Mouse (Mus musculus): Measurements from ENCODE around the gene Bcar3. TPM values are rescaled to one million over a fixed set of nuclear protein-coding genes. Genes with fewer than 3 reads are reported as not detected.

Bcar3 gene
- polyA plus RNA-seq, 1 experiment: 26.3 TPM

DNA sequence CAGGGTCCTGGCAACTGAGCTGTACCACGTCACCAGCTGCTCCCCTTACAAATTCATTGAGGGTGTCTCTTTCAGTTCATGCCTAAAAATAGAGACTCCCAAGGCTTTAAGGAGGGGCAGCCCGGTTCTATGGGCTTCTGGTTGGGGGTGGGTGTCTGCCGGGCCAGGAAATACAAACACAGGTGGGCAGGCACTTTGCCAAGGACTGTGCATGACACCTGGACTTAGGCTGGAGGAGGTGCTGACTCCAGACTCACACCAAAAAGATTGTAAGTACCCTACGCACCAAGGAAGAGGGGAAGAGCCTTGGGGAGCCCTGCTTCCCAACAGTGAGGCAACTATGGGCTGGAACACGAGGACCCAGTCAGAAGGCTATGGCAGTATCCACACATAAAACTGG, 44.1 kb downstream of the Bcar3 start:
- no peaks in the 10 kb centered on the region for H3K36me3 ChIP-seq (ENCODE audit: control insufficient read depth, insufficient read depth, low read length, poor library complexity, severe bottlenecking)
- no peaks in the 10 kb centered on the region for H3K27me3 ChIP-seq (ENCODE audit: control insufficient read depth, insufficient read depth, low read length, poor library complexity, severe bottlenecking)
- no peak overlapping the region for H3K27ac ChIP-seq (ENCODE audit: insufficient read depth, low read length)
- TF ChIP-seq POLR2A (IDR thresholded peaks at IDR 0.05; ENCODE audit: insufficient read depth, low read length) (no peak), EP300 (IDR thresholded peaks at IDR 0.05; ENCODE audit: insufficient read depth, low read depth, low read length) (no peak)
- no peaks in the 10 kb centered on the region for H3K9me3 ChIP-seq (replicated peaks; ENCODE audit: control insufficient read depth, insufficient read depth, low read length, poor library complexity, severe bottlenecking)
- no peak overlapping the region for H3K4me3 ChIP-seq (ENCODE audit: low read depth, low read length)
- H3K9ac ChIP-seq (ENCODE audit: low read depth, poor library complexity, severe bottlenecking): no peak overlapping the region
- no peaks in the 10 kb centered on the region for H3K4me1 ChIP-seq (ENCODE audit: control insufficient read depth, insufficient read depth, low read length)

DNA sequence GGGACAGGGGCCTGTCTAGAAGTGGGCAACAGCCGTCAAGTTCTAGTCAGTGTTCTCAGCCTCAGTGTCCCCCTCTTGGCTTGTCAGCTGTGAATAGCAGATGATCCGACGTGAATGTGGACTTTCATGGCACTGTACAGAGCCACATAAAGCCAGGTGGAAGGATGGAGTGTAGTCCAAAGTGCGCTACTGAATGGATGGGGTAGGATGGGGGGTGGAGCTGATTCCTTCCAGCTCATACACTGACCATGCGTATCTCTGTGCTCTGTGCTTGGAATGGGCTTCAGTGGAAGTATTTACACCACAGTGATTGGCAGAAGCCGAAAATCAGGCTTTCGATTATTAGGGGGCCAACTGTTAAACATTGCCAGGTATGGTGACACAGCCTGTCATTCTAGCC, 45.0 kb downstream of the Bcar3 start:
- H3K4me3 ChIP-seq (ENCODE audit: low read depth, low read length): no peak overlapping the region
- H3K4me1 ChIP-seq (ENCODE audit: control insufficient read depth, insufficient read depth, low read length): no peaks in the 10 kb centered on the region
- H3K36me3 ChIP-seq (ENCODE audit: control insufficient read depth, insufficient read depth, low read length, poor library complexity, severe bottlenecking): no peaks in the 10 kb centered on the region
- H3K27ac ChIP-seq (ENCODE audit: insufficient read depth, low read length): no peak overlapping the region
- TF ChIP-seq CTCF (IDR thresholded peaks at IDR 0.05; ENCODE audit: low read depth, low read length): no peak
- no peak for TF ChIP-seq EP300 (IDR thresholded peaks at IDR 0.05; ENCODE audit: insufficient read depth, low read depth, low read length)
- no peak for TF ChIP-seq POLR2A (IDR thresholded peaks at IDR 0.05; ENCODE audit: insufficient read depth, low read length)
- H3K9me3 ChIP-seq (replicated peaks; ENCODE audit: control insufficient read depth, insufficient read depth, low read length, poor library complexity, severe bottlenecking): no peaks in the 10 kb centered on the region
- H3K27me3 ChIP-seq (ENCODE audit: control insufficient read depth, insufficient read depth, low read length, poor library complexity, severe bottlenecking): no peaks in the 10 kb centered on the region
- H3K9ac ChIP-seq (ENCODE audit: low read depth, poor library complexity, severe bottlenecking): no peak overlapping the region

DNA sequence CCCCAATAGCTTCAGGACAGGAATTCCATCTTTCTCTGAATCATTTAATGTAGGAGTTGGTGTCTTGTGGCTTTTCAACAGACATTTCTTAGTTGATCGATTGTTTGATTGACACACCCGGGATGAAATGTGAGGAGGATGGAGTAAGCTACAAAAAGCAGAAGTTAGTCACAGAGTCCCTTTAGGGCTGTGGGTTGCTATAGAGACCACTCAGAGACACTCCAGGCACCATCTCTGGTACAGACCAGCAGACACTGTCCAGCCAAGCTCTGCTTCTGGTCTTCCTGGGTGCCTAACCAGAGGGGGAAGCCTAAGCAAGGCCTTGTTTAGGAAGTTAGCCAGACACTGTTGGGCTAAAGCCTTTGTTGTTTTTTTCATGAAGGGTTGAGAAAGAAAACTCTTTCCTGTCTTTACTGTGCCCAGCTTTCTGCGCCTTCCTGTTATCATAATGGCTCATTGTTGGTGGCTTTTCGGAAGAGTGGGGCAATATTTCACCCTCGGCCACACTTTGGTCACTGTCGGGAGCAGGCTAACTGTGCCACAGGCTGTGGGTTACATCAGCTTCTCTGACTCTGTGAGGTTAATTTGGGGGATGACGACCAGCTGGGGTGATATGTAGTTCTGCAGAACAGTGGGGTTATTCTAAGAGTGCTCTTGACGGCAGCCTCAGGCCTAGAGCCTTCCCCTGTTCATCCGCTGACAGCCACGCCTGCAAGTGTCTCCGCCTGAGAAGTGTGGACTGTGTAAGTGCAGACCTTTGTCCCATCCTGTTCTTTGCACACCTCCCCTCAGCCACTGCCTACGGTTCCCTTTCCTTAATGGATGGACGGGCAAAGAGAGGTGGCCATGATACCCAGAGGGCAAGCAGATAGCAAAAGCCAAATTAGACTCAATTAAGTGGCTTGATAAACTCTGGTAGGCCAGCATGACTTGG, 46.5 kb downstream of the Bcar3 start:
- Histone ChIP-seq H3K36me3 (ENCODE audit: control insufficient read depth, insufficient read depth, low read length, poor library complexity, severe bottlenecking) (no peaks in the 10 kb centered on the region), H3K4me1 (ENCODE audit: control insufficient read depth, insufficient read depth, low read length) (no peaks in the 10 kb centered on the region), H3K27ac (ENCODE audit: insufficient read depth, low read length) (no peak overlapping the region), H3K27me3 (ENCODE audit: control insufficient read depth, insufficient read depth, low read length, poor library complexity, severe bottlenecking) (no peaks in the 10 kb centered on the region), H3K9ac (ENCODE audit: low read depth, poor library complexity, severe bottlenecking) (no peak overlapping the region), H3K4me3 (ENCODE audit: low read depth, low read length) (no peak overlapping the region), H3K9me3 (replicated peaks; ENCODE audit: control insufficient read depth, insufficient read depth, low read length, poor library complexity, severe bottlenecking) (no peaks in the 10 kb centered on the region)
- TF ChIP-seq CTCF (IDR thresholded peaks at IDR 0.05; ENCODE audit: low read depth, low read length) (no peak), POLR2A (IDR thresholded peaks at IDR 0.05; ENCODE audit: insufficient read depth, low read length) (no peak), EP300 (IDR thresholded peaks at IDR 0.05; ENCODE audit: insufficient read depth, low read depth, low read length) (no peak)

DNA sequence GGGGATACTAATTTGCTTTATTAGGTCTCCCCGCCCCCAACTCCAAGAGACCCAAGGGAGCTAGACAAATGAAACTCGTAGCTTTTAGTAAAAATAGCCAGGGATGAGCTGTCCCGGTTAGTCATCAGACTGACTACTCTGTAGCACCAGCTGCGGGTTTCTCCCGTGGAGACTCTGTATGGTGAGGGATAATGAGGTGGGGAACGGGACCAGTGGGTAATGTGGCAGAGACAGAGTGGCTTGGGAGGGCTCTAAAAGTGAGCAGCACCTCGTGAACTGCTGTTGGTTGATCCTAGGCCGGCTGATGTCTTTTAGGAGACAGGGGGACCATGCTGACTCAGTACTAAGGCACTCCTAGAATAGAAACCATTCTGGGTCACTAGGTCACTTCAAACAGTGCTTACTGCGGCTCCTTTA, 49.5 kb downstream of the Bcar3 start:
- H3K4me1 ChIP-seq (ENCODE audit: control insufficient read depth, insufficient read depth, low read length): no peaks in the 10 kb centered on the region
- TF ChIP-seq POLR2A (IDR thresholded peaks at IDR 0.05; ENCODE audit: insufficient read depth, low read length): no peak
- TF ChIP-seq EP300 (IDR thresholded peaks at IDR 0.05; ENCODE audit: insufficient read depth, low read depth, low read length): no peak
- no peak for TF ChIP-seq CTCF (IDR thresholded peaks at IDR 0.05; ENCODE audit: low read depth, low read length)

DNA sequence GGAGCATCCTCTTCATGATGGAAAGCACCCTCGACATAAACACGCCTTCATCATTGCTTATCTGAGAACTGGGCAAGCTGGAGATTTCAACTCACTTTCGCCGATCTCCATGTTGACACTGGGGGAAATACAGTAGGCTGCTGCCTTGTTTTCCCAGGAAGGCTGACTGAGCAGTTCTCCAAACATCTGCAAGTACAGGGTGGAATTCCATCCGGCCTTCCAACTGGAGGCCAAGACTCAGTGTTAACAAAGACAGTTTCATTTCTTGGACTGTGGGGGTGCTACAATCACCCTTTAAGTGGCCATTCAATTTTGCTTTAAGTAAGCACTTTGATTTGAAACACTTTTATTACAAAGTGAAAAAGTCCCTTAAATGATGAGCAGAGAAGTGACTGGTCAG, 50.4 kb downstream of the Bcar3 start:
- H3K4me3 ChIP-seq (ENCODE audit: low read depth, low read length): no peak overlapping the region
- no peak overlapping the region for H3K27ac ChIP-seq (ENCODE audit: insufficient read depth, low read length)
- no peak for TF ChIP-seq POLR2A (IDR thresholded peaks at IDR 0.05; ENCODE audit: insufficient read depth, low read length)
- TF ChIP-seq CTCF (IDR thresholded peaks at IDR 0.05; ENCODE audit: low read depth, low read length): no peak
- TF ChIP-seq EP300 (IDR thresholded peaks at IDR 0.05; ENCODE audit: insufficient read depth, low read depth, low read length): no peak
- no peaks in the 10 kb centered on the region for H3K4me1 ChIP-seq (ENCODE audit: control insufficient read depth, insufficient read depth, low read length)
- no peak overlapping the region for H3K9ac ChIP-seq (ENCODE audit: low read depth, poor library complexity, severe bottlenecking)
- no peaks in the 10 kb centered on the region for H3K27me3 ChIP-seq (ENCODE audit: control insufficient read depth, insufficient read depth, low read length, poor library complexity, severe bottlenecking)
- no peaks in the 10 kb centered on the region for H3K36me3 ChIP-seq (ENCODE audit: control insufficient read depth, insufficient read depth, low read length, poor library complexity, severe bottlenecking)
- H3K9me3 ChIP-seq (replicated peaks; ENCODE audit: control insufficient read depth, insufficient read depth, low read length, poor library complexity, severe bottlenecking): no peaks in the 10 kb centered on the region

More for the DNA sequence above, 49.5 kb downstream of the Bcar3 start:
- no peak overlapping the region for H3K27ac ChIP-seq (ENCODE audit: insufficient read depth, low read length)
- no peak overlapping the region for H3K9ac ChIP-seq (ENCODE audit: low read depth, poor library complexity, severe bottlenecking)
- no peaks in the 10 kb centered on the region for H3K9me3 ChIP-seq (replicated peaks; ENCODE audit: control insufficient read depth, insufficient read depth, low read length, poor library complexity, severe bottlenecking)
- no peaks in the 10 kb centered on the region for H3K27me3 ChIP-seq (ENCODE audit: control insufficient read depth, insufficient read depth, low read length, poor library complexity, severe bottlenecking)
- H3K36me3 ChIP-seq (ENCODE audit: control insufficient read depth, insufficient read depth, low read length, poor library complexity, severe bottlenecking): no peaks in the 10 kb centered on the region
- no peak overlapping the region for H3K4me3 ChIP-seq (ENCODE audit: low read depth, low read length)

DNA sequence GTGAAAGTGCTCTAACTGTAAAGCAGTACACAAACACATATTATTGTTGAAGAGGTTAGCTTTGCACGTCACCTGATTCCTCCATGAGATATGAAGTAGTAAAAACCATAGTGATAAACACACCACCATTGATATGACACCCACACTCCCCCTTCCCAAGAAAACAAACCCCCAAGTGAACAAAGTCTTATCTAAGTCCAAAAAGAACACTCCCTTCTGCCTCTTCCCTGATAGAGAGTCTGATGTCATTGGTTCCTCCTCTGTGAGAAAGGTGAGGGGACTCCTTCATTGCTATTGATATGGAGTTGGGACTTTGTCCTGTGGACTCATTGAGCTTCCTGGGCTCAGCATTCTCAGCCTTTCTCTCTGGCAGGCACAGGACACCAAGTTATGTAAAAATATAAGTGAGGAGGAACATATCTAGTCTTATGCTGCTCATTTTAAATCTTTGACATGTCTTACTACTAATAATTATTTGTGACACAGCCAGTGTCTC, 52.1 kb downstream of the Bcar3 start:
- Histone ChIP-seq H3K4me1 (ENCODE audit: control insufficient read depth, insufficient read depth, low read length) (no peaks in the 10 kb centered on the region), H3K4me3 (ENCODE audit: low read depth, low read length) (no peak overlapping the region), H3K36me3 (ENCODE audit: control insufficient read depth, insufficient read depth, low read length, poor library complexity, severe bottlenecking) (no peaks in the 10 kb centered on the region), H3K9ac (ENCODE audit: low read depth, poor library complexity, severe bottlenecking) (no peak overlapping the region), H3K27me3 (ENCODE audit: control insufficient read depth, insufficient read depth, low read length, poor library complexity, severe bottlenecking) (no peaks in the 10 kb centered on the region), H3K9me3 (replicated peaks; ENCODE audit: control insufficient read depth, insufficient read depth, low read length, poor library complexity, severe bottlenecking) (no peaks in the 10 kb centered on the region), H3K27ac (ENCODE audit: insufficient read depth, low read length) (no peak overlapping the region)
- no peak for TF ChIP-seq POLR2A (IDR thresholded peaks at IDR 0.05; ENCODE audit: insufficient read depth, low read length)
- no peak for TF ChIP-seq EP300 (IDR thresholded peaks at IDR 0.05; ENCODE audit: insufficient read depth, low read depth, low read length)
- TF ChIP-seq CTCF (IDR thresholded peaks at IDR 0.05; ENCODE audit: low read depth, low read length): no peak
